Mouse (Mus musculus) embryo, embryonic 10.5 days (tissue): Measurements from ENCODE around the gene Hdc.

Experiments used
- DNase-seq: peaks from one replicate; pipeline ENCODE4 v3.0.0-alpha.2; 2015; ENCODE audit warnings: low spot score

Hdc gene

GRCm38 (mm10) chr2:126552357-126553290, 66.5 kb downstream of the Hdc start, which contains the start of gene Slc27a2:
Gene Slc27a2 (plus strand): TSS chr2:126552407.
- peak; percentile 41 for DNase-seq

- DNase-seq = peak; percentile 19
Observed at GRCm38 (mm10) chr2:126551896-126552295, 67.2 kb downstream of the Hdc start.

GRCm38 (mm10) chr2:126551244-126551890, 67.7 kb downstream of the Hdc start:
- no peak for DNase-seq

GRCm38 (mm10) chr2:126549681-126550080, 69.4 kb downstream of the Hdc start:
- no peak for DNase-seq

GRCm38 (mm10) chr2:126546392-126546791, 72.7 kb downstream of the Hdc start:
- DNase-seq = no peak

GRCm38 (mm10) chr2:126545297-126545696, 73.8 kb downstream of the Hdc start:
- no peak for DNase-seq
